Mouse (Mus musculus) CH12.LX (cell line): Measurements from ENCODE around the gene 3110009E18Rik.

Source experiments
- CTCF ChIP-seq, 2 experiments: IDR thresholded peaks in 1 of 2; conservative IDR thresholded peaks in 1 of 2; 2 replicates each; pipeline ENCODE4 v1.5.1; 2011 to 2012; ENCODE audit warnings: low read depth in 2 of 2, low read length in 2 of 2, improper control_type of control experiment in 1 of 2, inconsistent platforms in 1 of 2, mild to moderate bottlenecking in 1 of 2, moderate library complexity in 1 of 2
- TCF12 ChIP-seq: IDR thresholded peaks from 2 replicates; pipeline ENCODE4 v1.6.1; 2014; ENCODE audit warnings: low read depth, mild to moderate bottlenecking, inconsistent platforms, low read length, improper control_type of control experiment

GRCm38 (mm10) chr1:120192321-120192720 lies 71.3 kb downstream of the 3110009E18Rik start:
- no peak for TF ChIP-seq CTCF (conservative IDR thresholded peaks at IDR 0.05 in 1 of 2, IDR thresholded peaks at IDR 0.05 in 1 of 2; ENCODE audit: low read depth in 2 of 2, low read length in 2 of 2)
- no peak for TF ChIP-seq TCF12
